Mouse (Mus musculus): ENCODE data around the gene Izumo2. TPM values are rescaled to one million over a fixed set of nuclear protein-coding genes. Genes with fewer than 3 reads are reported as not detected.

Gene Izumo2
- total and polyA plus RNA-seq, 3 experiments = not detected

GRCm38 (mm10) chr7:44662168-44662567 lies 46.4 kb upstream of the Izumo2 start:
- dilution Hi-C loops (cut with MboI; ENCODE audit: extremely low pct_ligation_motif_present, extremely low pct_unique_long_range_greater_than_20kb, low sequenced_read_pairs) (no loop called here), in situ Hi-C loops (cut with MboI; ENCODE audit: low pct_ligation_motif_present, low pct_unique_long_range_greater_than_20kb, low sequenced_read_pairs) (no loop called here)
- H3K4me1 ChIP-seq (ENCODE audit: control insufficient read depth in 1 of 2, insufficient read depth in 2 of 2) = peaks cover 6 to 10% of the 10 kb centered on the region in 2 experiments; a peak in 3 of 4 replicates
- H3K79me2 ChIP-seq (replicated peaks; ENCODE audit: control insufficient read depth, extremely low read depth, insufficient read depth, poor library complexity, severe bottlenecking) = no peaks in the 10 kb centered on the region
- H3K9me3 ChIP-seq (replicated peaks; ENCODE audit: low read length) = peaks cover 3% of the 10 kb centered on the region
- DNase-seq (ENCODE audit: extremely low read depth) = no peak
- H3K4me3 ChIP-seq (replicated peaks in 1 of 3; ENCODE audit: low read depth in 2 of 3, low read length in 2 of 3, poor library complexity in 1 of 3) = no peak overlapping the region
- H3K9ac ChIP-seq (ENCODE audit: insufficient read depth, low read depth) = no peak overlapping the region
- no peak overlapping the region for H3K4me2 ChIP-seq (ENCODE audit: insufficient read depth, low read depth, poor library complexity, severe bottlenecking)
- H3K27me3 ChIP-seq (replicated peaks) = peaks cover 2% of the 10 kb centered on the region
- TF ChIP-seq MXI1 (IDR thresholded peaks at IDR 0.05; ENCODE audit: low read depth, low read length) (no peak), SMC3 (IDR thresholded peaks at IDR 0.05; ENCODE audit: low read depth, low read length) (no peak), ETS1 (conservative IDR thresholded peaks at IDR 0.05; ENCODE audit: low read depth, low read length) (no peak), JUN (IDR thresholded peaks at IDR 0.05; ENCODE audit: insufficient read depth, low read depth, low read length) (no peak)
- H3K27ac ChIP-seq (ENCODE audit: insufficient read depth, low read depth) = no peak overlapping the region
- no peaks in the 10 kb centered on the region for H3K36me3 ChIP-seq (replicated peaks in 1 of 2; ENCODE audit: control insufficient read depth in 1 of 2, insufficient read depth in 1 of 2, low read length in 1 of 2)

GRCm38 (mm10) chr7:44662569-44662968 lies 46.0 kb upstream of the Izumo2 start:
- no peak overlapping the region for H3K4me3 ChIP-seq (replicated peaks in 1 of 3; ENCODE audit: low read depth in 2 of 3, low read length in 2 of 3, poor library complexity in 1 of 3)
- peaks cover 6% of the 10 kb centered on the region for H3K27me3 ChIP-seq (replicated peaks)
- TF ChIP-seq HCFC1 (IDR thresholded peaks at IDR 0.05; ENCODE audit: low read depth, low read length) (no peak), MXI1 (IDR thresholded peaks at IDR 0.05; ENCODE audit: low read depth, low read length) (no peak), ELF1 (IDR thresholded peaks at IDR 0.05; ENCODE audit: low read depth, low read length) (no peak), TCF12 (IDR thresholded peaks at IDR 0.05; ENCODE audit: low read depth, low read length) (no peak)
- H3K4me1 ChIP-seq (ENCODE audit: control insufficient read depth in 1 of 2, insufficient read depth in 2 of 2) = peaks cover 6 to 10% of the 10 kb centered on the region in 2 experiments; a peak in 3 of 4 replicates
- no peak for DNase-seq (ENCODE audit: extremely low read depth)
- in situ Hi-C loops (cut with MboI; ENCODE audit: low pct_ligation_motif_present, low pct_unique_long_range_greater_than_20kb, low sequenced_read_pairs) = no loop called here
- no peak overlapping the region for H3K4me2 ChIP-seq (ENCODE audit: insufficient read depth, low read depth, poor library complexity, severe bottlenecking)
- peaks cover 3% of the 10 kb centered on the region for H3K9me3 ChIP-seq (replicated peaks; ENCODE audit: low read length)
- no peaks in the 10 kb centered on the region for H3K36me3 ChIP-seq (replicated peaks in 1 of 2; ENCODE audit: control insufficient read depth in 1 of 2, insufficient read depth in 1 of 2, low read length in 1 of 2)
- H3K9ac ChIP-seq (ENCODE audit: insufficient read depth, low read depth) = no peak overlapping the region
- no peak overlapping the region for H3K27ac ChIP-seq (ENCODE audit: insufficient read depth, low read depth)
- H3K79me2 ChIP-seq (replicated peaks; ENCODE audit: control insufficient read depth, extremely low read depth, insufficient read depth, poor library complexity, severe bottlenecking) = no peaks in the 10 kb centered on the region
- dilution Hi-C loops (cut with MboI; ENCODE audit: extremely low pct_ligation_motif_present, extremely low pct_unique_long_range_greater_than_20kb, low sequenced_read_pairs) = no loop called here

- no peaks in the 10 kb centered on the region for H3K36me3 ChIP-seq (replicated peaks in 1 of 2; ENCODE audit: control insufficient read depth in 1 of 2, insufficient read depth in 1 of 2, low read length in 1 of 2)
- in situ Hi-C loops (cut with MboI; ENCODE audit: low pct_ligation_motif_present, low pct_unique_long_range_greater_than_20kb, low sequenced_read_pairs) (no loop called here), dilution Hi-C loops (cut with MboI; ENCODE audit: extremely low pct_ligation_motif_present, extremely low pct_unique_long_range_greater_than_20kb, low sequenced_read_pairs) (no loop called here)
- H3K79me2 ChIP-seq (replicated peaks; ENCODE audit: control insufficient read depth, extremely low read depth, insufficient read depth, poor library complexity, severe bottlenecking) = no peaks in the 10 kb centered on the region
- peaks cover 13% of the 10 kb centered on the region for H3K27me3 ChIP-seq (replicated peaks)
- peaks cover 6 to 10% of the 10 kb centered on the region in 2 experiments; a peak in 3 of 4 replicates for H3K4me1 ChIP-seq (ENCODE audit: control insufficient read depth in 1 of 2, insufficient read depth in 2 of 2)
- no peak for TF ChIP-seq ZC3H11A (IDR thresholded peaks at IDR 0.05; ENCODE audit: low read depth, low read length)
- TF ChIP-seq IRF4 (IDR thresholded peaks at IDR 0.05; ENCODE audit: low read depth, low read length) = no peak
- no peak for TF ChIP-seq UBTF (IDR thresholded peaks at IDR 0.05; ENCODE audit: low read depth, low read length)
- peaks cover 3% of the 10 kb centered on the region for H3K9me3 ChIP-seq (replicated peaks; ENCODE audit: low read length)
- H3K4me2 ChIP-seq (ENCODE audit: insufficient read depth, low read depth, poor library complexity, severe bottlenecking) = no peak overlapping the region
- no peak overlapping the region for H3K9ac ChIP-seq (ENCODE audit: insufficient read depth, low read depth)
- H3K27ac ChIP-seq (ENCODE audit: insufficient read depth, low read depth) = no peak overlapping the region
- no peak overlapping the region for H3K4me3 ChIP-seq (replicated peaks in 1 of 3; ENCODE audit: low read depth in 2 of 3, low read length in 2 of 3, poor library complexity in 1 of 3)
- no peak for DNase-seq (ENCODE audit: extremely low read depth)
Observed at GRCm38 (mm10) chr7:44663546-44663945, 45.0 kb upstream of the Izumo2 start.
